Mouse (Mus musculus) heart, postnatal 0 days (tissue): ENCODE results near the gene Mttp.

Experiments used
- CTCF ChIP-seq: IDR thresholded peaks from 2 replicates; pipeline ENCODE4 v1.5.1; 2016; ENCODE audit warnings: antibody characterized with exemption, control low read depth, low read depth
- EP300 ChIP-seq: IDR thresholded peaks from 2 replicates; pipeline ENCODE4 v1.6.1; 2016; ENCODE audit warnings: antibody characterized with exemption, low read depth

- TF ChIP-seq EP300 (no peak), CTCF (no peak)
Measured at GRCm38 (mm10) chr3:138066348-138066856, 78.4 kb downstream of the Mttp start.
